In genomic region chr9:26502027-26502426, GRCm38 (mm10) we compare ENCODE assay signal across 20 mouse cellular contexts.
DNase-seq lines count a peak whose midpoint lies in the region; ATAC-seq lines count a peak whose summit lies in the region.
"Had no signal": no experiment of that assay in that cellular context is flagged by ENCODE, and none has a peak within 500 bp of the region (broad histone marks: within the 10 kb centered on the region; RNA-seq: fewer than 3 reads in every experiment).

No protein-coding gene starts in this region.

- H3K4me1 ChIP-seq in heart, embryonic 10.5 days = no peaks in the 10 kb centered on the region
- H3K4me1 ChIP-seq: hindbrain, embryonic 12.5 days had no signal

- ATAC-seq in megakaryocyte, adult 5-6 weeks (ENCODE audit: poor library complexity, severe bottlenecking) = no peak
- ATAC-seq: CD4-positive, CD25-positive, alpha-beta regulatory T cell, adult 4 months; forebrain, embryonic 14.5 days; forebrain, postnatal 0 days; hindbrain, embryonic 16.5 days; inflammation-experienced regulatory T-cells, adult 6 months had no signal

- H3K4me3 ChIP-seq in heart, embryonic 10.5 days = no peak overlapping the region
- H3K4me3 ChIP-seq: heart, adult 2 months; hindbrain, embryonic 12.5 days had no signal

- H3K36me3 ChIP-seq in heart, embryonic 10.5 days = no peaks in the 10 kb centered on the region
- H3K36me3 ChIP-seq: hindbrain, embryonic 12.5 days had no signal

- H3K27me3 ChIP-seq in heart, embryonic 10.5 days (ENCODE audit: insufficient read depth, poor library complexity, severe bottlenecking) = no peaks in the 10 kb centered on the region
- H3K27me3 ChIP-seq: hindbrain, embryonic 12.5 days had no signal

- peak; percentile 62 for DNase-seq in heart, adult 11 months
- DNase-seq in heart, embryonic 10.5 days (ENCODE audit: low spot score) = no peak
- DNase-seq in layer of hippocampus, adult 9-11 months = peak; percentile 23
- DNase-seq in layer of hippocampus, postnatal 14 days (ENCODE audit: low spot score in 2 of 2) = no peak
- DNase-seq in right cerebral cortex, adult 2 months (ENCODE audit: low spot score in 2 of 2) = peak; percentile 17 to 27
- DNase-seq in right cerebral cortex, postnatal 36 days (ENCODE audit: low spot score in 2 of 2) = no peak
- DNase-seq in fat pad, adult 2 months (ENCODE audit: extremely low read depth, low read depth, low spot score) = peak; percentile 11
- DNase-seq: adrenal gland, adult 2 months; cerebellum, adult 18-20 months; cerebellum, adult 9-10 months; cerebellum, postnatal 14 days; forebrain, postnatal 0 days; gastrocnemius, postnatal 25 days; heart, adult 2 months had no signal

- WGBS in heart, embryonic 10.5 days = 59% methylated on average over 1 of the region's 1 CpGs

- no peak overlapping the region for H3K27ac ChIP-seq in heart, embryonic 10.5 days
- H3K27ac ChIP-seq: heart, adult 2 months; hindbrain, embryonic 12.5 days had no signal

- no peaks in the 10 kb centered on the region for H3K9me3 ChIP-seq in heart, embryonic 10.5 days
- H3K9me3 ChIP-seq: hindbrain, embryonic 12.5 days had no signal

Comparison
In these comparisons a context has a peak if more than half of its experiments do, and no peak if none do; other contexts are left out.
1. DNase-seq: peak in heart, adult 11 months (single experiment), layer of hippocampus, adult 9-11 months (single experiment), right cerebral cortex, adult 2 months (2 of 2) and fat pad, adult 2 months (single experiment); none in heart, embryonic 10.5 days (single experiment), layer of hippocampus, postnatal 14 days (0 of 2) and right cerebral cortex, postnatal 36 days (0 of 2).